Mouse (Mus musculus): ENCODE data around the gene Hras. TPM values are rescaled to one million over a fixed set of nuclear protein-coding genes. Genes with fewer than 3 reads are reported as not detected.

The Hras gene
- polyA plus RNA-seq, 1 experiment from 2014 or later: 78.2 TPM

GRCm38 (mm10) chr7:141147044-141147443 lies 46.8 kb downstream of the Hras start:
- Histone ChIP-seq H3K27me3 (replicated peaks) (no peaks in the 10 kb centered on the region), H3K4me3 (no peak overlapping the region), H3K36me3 (peaks cover 71% of the 10 kb centered on the region), H3K27ac (ENCODE audit: poor library complexity, severe bottlenecking) (no peak overlapping the region), H3K9ac (no peak overlapping the region), H3K4me2 (no peak overlapping the region), H3K4me1 (replicated peaks) (0 out of 2 replicates have a peak, but pooled peaks cover 15% of the 10 kb centered on the region), H3K9me3 (replicated peaks) (no peaks in the 10 kb centered on the region)
- ATAC-seq (ENCODE audit: insufficient number of reproducible peaks, low FRiP score): no peak
- 65% methylated on average over 6 of the region's 6 CpGs for WGBS

DNA sequence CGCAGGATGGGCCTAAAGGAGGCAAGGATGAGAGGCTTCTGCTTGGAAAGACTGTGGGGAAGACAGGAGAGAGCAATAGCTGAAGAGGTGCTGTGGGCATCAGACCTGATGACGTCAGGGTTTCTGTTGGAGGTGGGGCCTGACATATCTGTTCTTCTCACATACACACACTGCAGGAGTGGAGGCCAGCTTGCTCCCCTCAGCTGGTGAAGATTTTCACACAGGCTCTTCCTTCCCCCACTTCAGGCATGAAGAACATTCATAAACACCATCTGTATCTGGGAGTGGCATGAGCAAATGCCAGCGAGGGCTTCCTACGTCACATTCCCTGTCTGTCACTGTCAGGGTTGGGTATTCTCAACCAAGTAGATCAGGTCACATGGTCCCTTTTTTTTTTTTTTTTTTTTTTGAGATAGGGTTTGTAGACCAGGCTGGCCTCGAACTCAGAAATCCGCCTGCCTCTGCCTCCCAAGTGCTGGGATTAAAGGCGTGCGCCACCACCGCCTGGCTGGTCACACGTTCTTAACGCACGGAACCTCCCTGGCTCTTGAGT lies 47.7 kb downstream of the Hras start:
- 0 out of 2 replicates have a peak, but pooled peaks cover 15% of the 10 kb centered on the region for H3K4me1 ChIP-seq (replicated peaks)
- 87% methylated on average over 12 of the region's 12 CpGs for WGBS
- H3K9ac ChIP-seq: no peak overlapping the region
- H3K4me2 ChIP-seq: no peak overlapping the region
- no peak overlapping the region for H3K27ac ChIP-seq (ENCODE audit: poor library complexity, severe bottlenecking)
- H3K27me3 ChIP-seq (replicated peaks): no peaks in the 10 kb centered on the region
- no peak overlapping the region for H3K4me3 ChIP-seq
- peaks cover 63% of the 10 kb centered on the region for H3K36me3 ChIP-seq
- H3K9me3 ChIP-seq (replicated peaks): no peaks in the 10 kb centered on the region
- ATAC-seq (ENCODE audit: insufficient number of reproducible peaks, low FRiP score): peak; percentile 87

- Histone ChIP-seq H3K36me3 (peaks cover 56% of the 10 kb centered on the region), H3K4me1 (replicated peaks) (0 out of 2 replicates have a peak, but pooled peaks cover 15% of the 10 kb centered on the region), H3K9ac (no peak overlapping the region), H3K27me3 (replicated peaks) (no peaks in the 10 kb centered on the region), H3K4me3 (no peak overlapping the region), H3K27ac (ENCODE audit: poor library complexity, severe bottlenecking) (no peak overlapping the region), H3K4me2 (no peak overlapping the region), H3K9me3 (replicated peaks) (no peaks in the 10 kb centered on the region)
- ATAC-seq (ENCODE audit: insufficient number of reproducible peaks, low FRiP score): 0 out of 2 replicates have a peak, but pooled peaks have one; percentile 10
- 58% methylated on average over 1 of the region's 1 CpGs for WGBS
Measured at GRCm38 (mm10) chr7:141145403-141145802, 48.4 kb downstream of the Hras start.

DNA sequence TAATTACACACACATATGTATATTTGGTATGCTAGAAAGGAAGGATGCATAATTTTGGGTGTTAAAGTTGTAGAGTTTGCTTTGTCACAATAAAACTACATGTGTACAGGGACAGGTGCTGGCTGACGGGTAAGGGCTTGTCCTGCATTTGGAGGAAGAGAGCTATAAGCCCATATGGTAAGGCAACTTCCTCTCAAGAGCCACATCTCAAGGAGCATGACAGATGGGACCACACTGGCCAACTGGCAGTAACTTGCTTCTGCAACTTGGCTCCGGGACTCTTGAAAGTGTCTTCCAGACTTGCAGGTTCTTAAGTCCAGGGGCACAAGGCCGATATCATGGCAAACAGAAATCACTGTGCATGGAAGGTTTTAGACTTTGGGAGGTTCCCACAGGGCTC lies 49.2 kb downstream of the Hras start:
- no peak overlapping the region for H3K9ac ChIP-seq
- peaks cover 64% of the 10 kb centered on the region for H3K36me3 ChIP-seq
- no peaks in the 10 kb centered on the region for H3K9me3 ChIP-seq (replicated peaks)
- no peak overlapping the region for H3K27ac ChIP-seq (ENCODE audit: poor library complexity, severe bottlenecking)
- 0 out of 2 replicates have a peak, but pooled peaks cover 15% of the 10 kb centered on the region for H3K4me1 ChIP-seq (replicated peaks)
- no peak overlapping the region for H3K4me2 ChIP-seq
- ATAC-seq (ENCODE audit: insufficient number of reproducible peaks, low FRiP score): no peak
- H3K4me3 ChIP-seq: no peak overlapping the region
- 91% methylated on average over 3 of the region's 3 CpGs for WGBS
- H3K27me3 ChIP-seq (replicated peaks): no peaks in the 10 kb centered on the region

DNA sequence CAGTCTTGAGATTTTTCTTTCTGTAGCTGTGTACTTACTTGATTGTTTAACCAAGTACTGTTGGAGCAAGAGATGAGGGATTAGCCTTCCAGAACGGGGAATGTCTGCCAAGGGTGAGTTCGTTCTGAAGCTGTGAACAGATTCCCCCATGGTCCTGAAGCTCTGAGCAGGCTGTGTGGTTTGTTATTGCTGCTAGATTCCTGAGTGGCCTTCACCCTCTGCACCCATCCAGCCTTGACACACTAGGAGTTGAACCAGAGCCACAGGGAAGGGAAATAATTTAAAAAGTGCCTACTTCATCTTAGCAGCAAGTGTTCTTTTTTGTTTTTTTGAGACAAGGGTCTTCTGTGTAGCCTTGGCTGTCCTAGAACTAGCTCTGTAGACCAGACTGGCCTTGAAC lies 49.9 kb downstream of the Hras start:
- Histone ChIP-seq H3K36me3 (peaks cover 64% of the 10 kb centered on the region), H3K27ac (ENCODE audit: poor library complexity, severe bottlenecking) (no peak overlapping the region), H3K4me1 (replicated peaks) (0 out of 2 replicates have a peak, but pooled peaks cover 15% of the 10 kb centered on the region), H3K4me2 (no peak overlapping the region), H3K27me3 (replicated peaks) (no peaks in the 10 kb centered on the region), H3K9me3 (replicated peaks) (no peaks in the 10 kb centered on the region), H3K4me3 (no peak overlapping the region), H3K9ac (no peak overlapping the region)
- no peak for ATAC-seq (ENCODE audit: insufficient number of reproducible peaks, low FRiP score)
- WGBS: 84% methylated on average over 2 of the region's 2 CpGs

GRCm38 (mm10) chr7:141143112-141143511 lies 50.7 kb downstream of the Hras start:
- H3K4me1 ChIP-seq (replicated peaks): 0 out of 2 replicates have a peak, but pooled peaks cover 15% of the 10 kb centered on the region

GRCm38 (mm10) chr7:141141326-141141725 lies 52.5 kb downstream of the Hras start:
- H3K4me1 ChIP-seq (replicated peaks): 0 out of 2 replicates have a peak, but pooled peaks cover 12% of the 10 kb centered on the region
- no peak overlapping the region for H3K4me3 ChIP-seq
- no peak overlapping the region for H3K9ac ChIP-seq
- H3K36me3 ChIP-seq: peaks cover 64% of the 10 kb centered on the region
- no peak overlapping the region for H3K4me2 ChIP-seq
- H3K9me3 ChIP-seq (replicated peaks): no peaks in the 10 kb centered on the region
- H3K27me3 ChIP-seq (replicated peaks): no peaks in the 10 kb centered on the region
- no peak overlapping the region for H3K27ac ChIP-seq (ENCODE audit: poor library complexity, severe bottlenecking)
- WGBS: 78% methylated on average over 4 of the region's 4 CpGs
- no peak for ATAC-seq (ENCODE audit: insufficient number of reproducible peaks, low FRiP score)

More at GRCm38 (mm10) chr7:141143112-141143511, 50.7 kb downstream of the Hras start:
- no peak overlapping the region for H3K4me2 ChIP-seq
- no peak for ATAC-seq (ENCODE audit: insufficient number of reproducible peaks, low FRiP score)
- peaks cover 64% of the 10 kb centered on the region for H3K36me3 ChIP-seq
- 58% methylated on average over 5 of the region's 5 CpGs for WGBS
- no peak overlapping the region for H3K9ac ChIP-seq
- no peaks in the 10 kb centered on the region for H3K27me3 ChIP-seq (replicated peaks)
- H3K9me3 ChIP-seq (replicated peaks): no peaks in the 10 kb centered on the region
- H3K4me3 ChIP-seq: no peak overlapping the region
- no peak overlapping the region for H3K27ac ChIP-seq (ENCODE audit: poor library complexity, severe bottlenecking)

MicroRNAs encoded within 50 kb of the gene (microRNA counts, 519-probe panel; counts per million panel counts)
- microRNA mmu-miR-210: 6,528 counts per million, percentile 83 among the panel's probes with 10 or more counts

Small RNA genes within 50 kb of the gene (microRNA-seq; reads per million reads assigned to microRNA genes)
- gene Mir210: 1,203 reads per million, percentile 81 among the genes with 10 or more reads in this experiment

Other genes with a start within 250 kb of the Hras start
- 1.8 and 2.0 TPM in 2 replicates for gene Ifitm5, start 243.7 kb downstream of the Hras start, polyA plus RNA-seq (2016; fragmentation: Nextera tagmentation; extraction: Ambion mirVana)
- not detected in 2 replicates for gene Gm45717, start 238.1 kb downstream of the Hras start, polyA plus RNA-seq (2016; fragmentation: Nextera tagmentation; extraction: Ambion mirVana)
- 442 and 446 TPM in 2 replicates for gene Ifitm2, start 238.0 kb downstream of the Hras start, polyA plus RNA-seq (2016; fragmentation: Nextera tagmentation; extraction: Ambion mirVana)
- 3.0 and 3.1 TPM in 2 replicates for gene Ifitm1, start 226.8 kb downstream of the Hras start, polyA plus RNA-seq (2016; fragmentation: Nextera tagmentation; extraction: Ambion mirVana)
- 41.8 and 41.9 TPM in 2 replicates for gene Ifitm3, start 183.2 kb downstream of the Hras start, polyA plus RNA-seq (2016; fragmentation: Nextera tagmentation; extraction: Ambion mirVana)
- not detected in 2 replicates for gene Ifitm6, start 176.1 kb downstream of the Hras start, polyA plus RNA-seq (2016; fragmentation: Nextera tagmentation; extraction: Ambion mirVana)
- not detected in 2 replicates for gene Gm17387, start 164.9 kb downstream of the Hras start, polyA plus RNA-seq (2016; fragmentation: Nextera tagmentation; extraction: Ambion mirVana)
- 2.0 and 2.5 TPM in 2 replicates for gene B4galnt4, start 132.9 kb downstream of the Hras start, polyA plus RNA-seq (2016; fragmentation: Nextera tagmentation; extraction: Ambion mirVana)
- 0.41 and 0.50 TPM in 2 replicates for gene Pkp3, start 115.8 kb downstream of the Hras start, polyA plus RNA-seq (2016; fragmentation: Nextera tagmentation; extraction: Ambion mirVana)
- gene Sigirr, start 93.4 kb downstream of the Hras start, polyA plus RNA-seq (2016; fragmentation: Nextera tagmentation; extraction: Ambion mirVana): 2.2 and 2.9 TPM in 2 replicates
- gene Ano9, start 76.2 kb downstream of the Hras start, polyA plus RNA-seq (2016; fragmentation: Nextera tagmentation; extraction: Ambion mirVana): 0.09 and 0.30 TPM in 2 replicates
- gene Ptdss2, start 71.6 kb downstream of the Hras start, polyA plus RNA-seq (2016; fragmentation: Nextera tagmentation; extraction: Ambion mirVana): 58.0 and 65.9 TPM in 2 replicates
- 82.4 and 88.2 TPM in 2 replicates for gene Rnh1, start 21.1 kb downstream of the Hras start, polyA plus RNA-seq (2016; fragmentation: Nextera tagmentation; extraction: Ambion mirVana)
- 2.5 and 3.5 TPM in 2 replicates for gene Lrrc56, start 152 bp upstream of the Hras start, polyA plus RNA-seq (2016; fragmentation: Nextera tagmentation; extraction: Ambion mirVana)
- 1.3 and 1.4 TPM in 2 replicates for gene Lmntd2, start 20.1 kb upstream of the Hras start, polyA plus RNA-seq (2016; fragmentation: Nextera tagmentation; extraction: Ambion mirVana)
- 12.9 and 16.2 TPM in 2 replicates for gene Rassf7, start 21.9 kb upstream of the Hras start, polyA plus RNA-seq (2016; fragmentation: Nextera tagmentation; extraction: Ambion mirVana)
- gene Phrf1, start 34.8 kb upstream of the Hras start, polyA plus RNA-seq (2016; fragmentation: Nextera tagmentation; extraction: Ambion mirVana): 56.4 and 59.3 TPM in 2 replicates
- 1.1 and 1.7 TPM in 2 replicates for gene Irf7, start 72.5 kb upstream of the Hras start, polyA plus RNA-seq (2016; fragmentation: Nextera tagmentation; extraction: Ambion mirVana)
- not detected in 2 replicates for gene Cdhr5, start 82.8 kb upstream of the Hras start, polyA plus RNA-seq (2016; fragmentation: Nextera tagmentation; extraction: Ambion mirVana)
- gene Sct, start 85.1 kb upstream of the Hras start, polyA plus RNA-seq (2016; fragmentation: Nextera tagmentation; extraction: Ambion mirVana): 0.64 TPM in 1 of 2 replicates, not detected in the other
- gene Drd4, start 98.0 kb upstream of the Hras start, polyA plus RNA-seq (2016; fragmentation: Nextera tagmentation; extraction: Ambion mirVana): 0.06 and 0.15 TPM in 2 replicates
- gene Deaf1, start 133.7 kb upstream of the Hras start, polyA plus RNA-seq (2016; fragmentation: Nextera tagmentation; extraction: Ambion mirVana): 34.3 and 35.6 TPM in 2 replicates
- gene Tmem80, start 133.7 kb upstream of the Hras start, polyA plus RNA-seq (2016; fragmentation: Nextera tagmentation; extraction: Ambion mirVana): 37.4 and 40.1 TPM in 2 replicates
- 0.73 and 1.3 TPM in 2 replicates for gene Eps8l2, start 144.9 kb upstream of the Hras start, polyA plus RNA-seq (2016; fragmentation: Nextera tagmentation; extraction: Ambion mirVana)
- 276 and 284 TPM in 2 replicates for gene Taldo1, start 198.2 kb upstream of the Hras start, polyA plus RNA-seq (2016; fragmentation: Nextera tagmentation; extraction: Ambion mirVana)
- 25.5 and 26.7 TPM in 2 replicates for gene Gatd1, start 220.1 kb upstream of the Hras start, polyA plus RNA-seq (2016; fragmentation: Nextera tagmentation; extraction: Ambion mirVana)
- gene Cend1, start 235.5 kb upstream of the Hras start, polyA plus RNA-seq (2016; fragmentation: Nextera tagmentation; extraction: Ambion mirVana): 13.9 and 14.6 TPM in 2 replicates
- gene Slc25a22, start 243.9 kb upstream of the Hras start, polyA plus RNA-seq (2016; fragmentation: Nextera tagmentation; extraction: Ambion mirVana): 19.3 and 20.7 TPM in 2 replicates